Mouse (Mus musculus) left cerebral cortex, adult 2 months (tissue): ENCODE measurements around the gene Thada. TPM values are rescaled to one million over a fixed set of nuclear protein-coding genes. Genes with fewer than 3 reads are reported as not detected.

Source experiments
- DNase-seq, 2 experiments: peaks; one replicate each; pipeline ENCODE4 v3.0.0; 2021 to 2022; ENCODE audit warnings: low spot score in 2 of 2, mixed read lengths in 1 of 2; ENCODE audit errors: extremely low spot score in 1 of 2
- H3K27ac ChIP-seq: fragments of 200-600 bp; 2 replicates; pipeline ENCODE4 v1.8.1; 2022
- H3K4me3 ChIP-seq: fragments of 200-600 bp; 2 replicates; pipeline ENCODE4 v1.8.1; 2022
- CTCF ChIP-seq: fragments of 200-600 bp; IDR thresholded peaks from 2 replicates; pipeline ENCODE4 v1.8.1; 2022; ENCODE audit warnings: antibody characterized with exemption, mild to moderate bottlenecking, moderate library complexity
- intact Hi-C: fragments of 180-260 bp; cut with DNase I; formaldehyde crosslinking; loops from one replicate; pipeline ENCODE4 v1.15.1; 2025
- total RNA-seq, 2 experiments: library from RNA; stranded (reverse); gene quantifications; 2 replicates each; pipeline ENCODE4 v1.2.3; 2021

The Thada gene
- total RNA-seq, 2 experiments from 2014 or later: 13.8 to 15.9 TPM

GRCm38 (mm10) chr17:84213464-84213863, 252.5 kb downstream of the Thada start:
- TF ChIP-seq CTCF: no peak
- intact Hi-C loops: no loop called here
- H3K27ac ChIP-seq: no peak overlapping the region
- H3K4me3 ChIP-seq: no peak overlapping the region
- no peak for DNase-seq

DNA sequence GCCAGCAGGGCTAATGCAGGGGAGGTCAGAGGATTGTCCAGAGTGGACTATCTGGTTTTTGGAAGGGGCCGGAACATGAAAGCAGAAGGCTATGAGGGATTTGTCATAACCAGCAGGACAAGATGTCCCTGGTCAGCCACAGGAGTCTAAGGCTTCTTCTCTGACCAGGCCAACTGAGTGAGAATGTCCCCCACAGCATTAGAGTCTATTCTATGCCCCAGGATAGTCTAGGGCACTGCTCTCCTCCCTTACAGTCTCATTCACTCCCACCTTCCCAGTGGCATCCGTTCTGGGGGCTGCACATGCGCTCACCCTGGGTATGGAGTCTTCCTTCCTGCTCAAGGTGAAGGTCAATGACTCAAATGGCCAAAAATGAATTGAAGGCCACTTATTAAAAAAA, 258.4 kb downstream of the Thada start:
- Histone ChIP-seq H3K27ac (no peak overlapping the region), H3K4me3 (no peak overlapping the region)
- intact Hi-C loops: no loop called here
- no peak for TF ChIP-seq CTCF
- no peak for DNase-seq

- intact Hi-C loops: no loop called here
- no peak for TF ChIP-seq CTCF
- DNase-seq: no peak
These were observed 259.8 kb downstream of the Thada start for GRCm38 (mm10) chr17:84206239-84206638.

GRCm38 (mm10) chr17:84204962-84205361, 261.0 kb downstream of the Thada start:
- DNase-seq: no peak
- intact Hi-C loops: no loop called here
- no peak for TF ChIP-seq CTCF
- Histone ChIP-seq H3K4me3 (no peak overlapping the region), H3K27ac (no peak overlapping the region)

More at GRCm38 (mm10) chr17:84206239-84206638, 259.8 kb downstream of the Thada start:
- Histone ChIP-seq H3K4me3 (no peak overlapping the region), H3K27ac (no peak overlapping the region)

DNA sequence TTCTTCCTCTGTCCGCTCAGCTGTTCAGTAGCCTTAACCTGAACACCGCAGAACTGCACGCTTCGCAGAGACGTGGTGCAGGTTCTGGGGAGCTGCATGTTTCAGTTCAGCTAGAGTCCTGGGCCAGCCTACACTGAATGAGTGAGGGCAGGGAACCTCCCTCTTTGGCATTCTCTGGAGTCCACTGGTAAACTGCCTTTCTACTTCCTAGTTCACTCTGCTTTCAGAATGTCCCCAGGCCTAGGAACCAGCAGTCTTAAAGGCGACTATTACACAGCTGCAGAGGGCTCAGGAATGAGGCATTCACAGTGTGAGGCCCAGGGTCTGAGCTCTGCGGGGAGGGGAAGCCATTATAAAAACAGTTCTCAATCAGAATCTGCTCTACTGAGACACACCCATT, 262.7 kb downstream of the Thada start:
- H3K4me3 ChIP-seq: no peak overlapping the region
- TF ChIP-seq CTCF: no peak
- H3K27ac ChIP-seq: no peak overlapping the region
- DNase-seq: no peak
- intact Hi-C loops: no loop called here

DNA sequence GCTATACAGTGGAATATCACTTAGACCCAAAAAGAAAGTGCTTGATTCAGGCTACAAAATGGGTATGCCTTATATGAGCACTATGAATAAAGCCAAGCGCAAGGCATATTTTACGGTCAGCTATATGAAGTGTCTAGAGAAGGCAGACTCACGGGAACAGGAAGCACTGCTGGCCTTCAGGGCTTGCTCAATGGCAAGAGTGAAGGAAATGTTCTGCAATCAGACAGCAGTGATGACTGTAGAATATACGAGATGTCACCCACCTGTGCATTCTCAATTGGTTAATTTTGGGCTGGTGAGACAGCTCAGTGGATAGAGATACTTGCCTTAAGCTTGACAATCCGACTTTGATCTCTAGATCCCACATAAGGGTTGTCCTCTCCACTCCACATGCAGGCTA, 264.8 kb downstream of the Thada start:
- H3K27ac ChIP-seq: no peak overlapping the region
- DNase-seq: no peak
- intact Hi-C loops: no loop called here
- TF ChIP-seq CTCF: no peak
- H3K4me3 ChIP-seq: no peak overlapping the region

- TF ChIP-seq CTCF: no peak
- no peak for DNase-seq
- intact Hi-C loops: no loop called here
- no peak overlapping the region for H3K27ac ChIP-seq
- H3K4me3 ChIP-seq: no peak overlapping the region
These were observed 268.1 kb downstream of the Thada start for GRCm38 (mm10) chr17:84197912-84198344.

DNA sequence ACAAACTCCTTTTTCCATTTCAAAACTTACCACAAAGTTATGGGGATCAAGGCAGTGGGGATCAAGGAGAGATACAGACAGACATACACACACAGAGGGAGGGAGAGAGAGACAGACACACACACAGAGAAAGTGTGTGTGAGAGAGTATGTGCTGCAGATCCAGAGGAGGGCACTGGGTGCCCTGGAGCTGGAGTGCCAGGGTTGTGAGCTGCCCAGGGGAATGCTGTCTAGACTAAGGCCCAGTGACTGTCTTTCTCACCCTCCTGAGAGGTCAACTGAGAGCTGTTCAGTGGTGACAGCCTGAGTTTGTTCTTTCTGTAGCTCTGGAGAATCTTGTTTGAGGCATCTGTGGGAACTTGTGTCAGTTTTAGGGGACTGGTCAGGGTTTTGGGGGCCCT, 269.7 kb downstream of the Thada start:
- DNase-seq: no peak
- no peak for TF ChIP-seq CTCF
- H3K4me3 ChIP-seq: no peak overlapping the region
- intact Hi-C loops: no loop called here
- no peak overlapping the region for H3K27ac ChIP-seq

DNA sequence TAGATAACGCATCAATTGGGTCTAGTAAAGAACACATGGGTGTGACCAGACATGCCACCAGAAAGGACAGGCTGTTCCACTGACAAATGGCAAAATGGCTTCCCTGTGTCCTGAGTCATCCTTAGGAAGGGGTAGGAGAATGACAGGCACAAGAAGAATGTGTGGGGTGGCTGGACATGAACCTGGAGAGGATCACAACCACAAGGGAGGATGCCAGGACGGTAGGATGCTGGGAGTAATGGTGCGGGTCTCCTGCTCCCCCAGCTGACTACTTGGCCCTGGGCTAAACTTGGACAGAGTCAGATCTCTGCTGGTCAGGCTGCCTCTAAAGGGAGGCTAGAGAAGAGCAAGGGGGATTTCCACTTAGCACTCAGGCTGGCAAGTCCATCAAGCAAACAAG, 270.2 kb downstream of the Thada start:
- Histone ChIP-seq H3K4me3 (no peak overlapping the region), H3K27ac (no peak overlapping the region)
- DNase-seq: no peak
- no peak for TF ChIP-seq CTCF
- intact Hi-C loops: no loop called here

GRCm38 (mm10) chr17:84195003-84195395, 271.0 kb downstream of the Thada start:
- intact Hi-C loops: no loop called here
- TF ChIP-seq CTCF: no peak; the same call in 1 of the 2 replicates

GRCm38 (mm10) chr17:84194282-84195002, 271.6 kb downstream of the Thada start:
- TF ChIP-seq CTCF: no peak
- Histone ChIP-seq H3K27ac (no peak overlapping the region), H3K4me3 (no peak overlapping the region)
- intact Hi-C loops: loop anchor here (5.0 kb wide), 1 partner anchor 188 kb away; no protein-coding TSS in a partner anchor
- no peak for DNase-seq

More at GRCm38 (mm10) chr17:84195003-84195395, 271.0 kb downstream of the Thada start:
- Histone ChIP-seq H3K27ac (no peak overlapping the region), H3K4me3 (no peak overlapping the region)
- no peak for DNase-seq

DNA sequence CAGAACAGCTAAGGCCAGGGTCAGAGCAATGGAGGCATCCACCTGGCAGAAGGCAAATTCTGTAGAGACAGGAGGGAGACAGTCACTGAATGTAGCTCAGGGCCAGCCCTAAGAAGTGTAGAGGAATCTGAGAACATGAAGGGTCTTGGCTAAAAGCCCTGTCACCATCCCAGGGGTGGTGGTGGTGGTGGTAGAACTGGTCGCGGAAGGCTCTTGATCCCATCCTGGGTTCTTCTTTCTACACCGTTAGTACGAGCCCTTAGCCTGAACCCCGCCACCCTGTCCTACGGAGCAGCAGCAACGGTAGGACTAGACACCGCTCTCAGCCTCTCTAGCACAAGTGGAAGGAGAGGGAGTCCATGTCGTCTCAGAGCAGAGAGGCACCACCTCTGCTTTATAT, 272.6 kb downstream of the Thada start:
- DNase-seq: no peak
- intact Hi-C loops: loop anchor here (5.0 kb wide), 1 partner anchor 189 kb away; no protein-coding TSS in a partner anchor
- TF ChIP-seq CTCF: no peak
- no peak overlapping the region for H3K4me3 ChIP-seq
- H3K27ac ChIP-seq: no peak overlapping the region

GRCm38 (mm10) chr17:84191946-84192345, 274.1 kb downstream of the Thada start:
- no peak for TF ChIP-seq CTCF
- no peak for DNase-seq
- H3K4me3 ChIP-seq: no peak overlapping the region
- no peak overlapping the region for H3K27ac ChIP-seq
- intact Hi-C loops: loop anchor here (1.0 to 5.0 kb wide), 5 partner anchors 164 to 319 kb away; no protein-coding TSS in a partner anchor
